Mouse (Mus musculus) stomach, postnatal 0 days (tissue): ENCODE measurements around the gene Plcl2. TPM values are rescaled to one million over a fixed set of nuclear protein-coding genes. Genes with fewer than 3 reads are reported as not detected.
"Not testable (repeated sequence)": the region's sequence is repeated elsewhere in the genome, so short reads cannot be mapped to it uniquely, and the experiment has no call there.

ENCODE experiments used
- ATAC-seq: fragments of 200-750 bp; cut with Nextera tagmentation; 2 replicates; pipeline ENCODE4 v1.8.0; 2017; ENCODE audit not compliant: low FRiP score, low TSS enrichment
- DNase-seq: peaks from one replicate; pipeline ENCODE4 v3.0.0-alpha.2; 2016; ENCODE audit warnings: low spot score
- H3K27ac ChIP-seq: fragments of 300-500 bp; sonication (generic); replicated peaks from 2 replicates; pipeline ENCODE4 v1.5.1; 2014; ENCODE audit warnings: mild to moderate bottlenecking, control low read depth
- H3K27me3 ChIP-seq: fragments of 300-500 bp; sonication (generic); 2 replicates; pipeline ENCODE4 v1.6.1; 2014; ENCODE audit warnings: low read length; ENCODE audit not compliant: control insufficient read depth, insufficient read depth
- H3K36me3 ChIP-seq: fragments of 300-500 bp; sonication (generic); 2 replicates; pipeline ENCODE4 v1.6.1; 2014; ENCODE audit warnings: low read length, mixed read lengths; ENCODE audit not compliant: control insufficient read depth, insufficient read depth
- H3K4me1 ChIP-seq: fragments of 300-500 bp; sonication (generic); replicated peaks from 2 replicates; pipeline ENCODE4 v1.6.1; 2014; ENCODE audit warnings: antibody characterized with exemption; ENCODE audit not compliant: control insufficient read depth, insufficient read depth
- H3K4me2 ChIP-seq: fragments of 300-500 bp; sonication (generic); replicated peaks from 2 replicates; pipeline ENCODE4 v1.6.1; 2014; ENCODE audit warnings: low read depth, mild to moderate bottlenecking, control low read depth, moderate library complexity
- H3K4me3 ChIP-seq: fragments of 300-500 bp; sonication (generic); 2 replicates; pipeline ENCODE4 v1.5.1; 2014; ENCODE audit warnings: low read depth, low read length, control low read depth
- H3K9ac ChIP-seq: fragments of 300-500 bp; sonication (generic); 2 replicates; pipeline ENCODE4 v1.6.1; 2014; ENCODE audit warnings: mild to moderate bottlenecking, low read length, control low read depth, mixed read lengths
- H3K9me3 ChIP-seq: fragments of 300-500 bp; sonication (generic); 2 replicates; pipeline ENCODE4 v1.6.1; 2016; ENCODE audit warnings: low read length; ENCODE audit not compliant: control insufficient read depth
- CTCF ChIP-seq: IDR thresholded peaks from 2 replicates; pipeline ENCODE4 v1.5.1; 2016; ENCODE audit warnings: antibody characterized with exemption, low read depth, mild to moderate bottlenecking, moderate library complexity
- EP300 ChIP-seq: optimal IDR thresholded peaks from 2 replicates; pipeline ENCODE3; 2016; ENCODE audit warnings: antibody characterized with exemption
- WGBS: fragments of 180-500 bp; shearing (Covaris S2); extraction: QIAGEN DNeasy Blood & Tissue Kit; methylation state at CpG from one replicate; pipeline ENCODE4 v1.1.7; 2014; 5-methylcytosine and 5-hydroxymethylcytosine counted together
- polyA plus RNA-seq: library from polyadenylated mRNA; unstranded; fragments of >200 nt; fragmentation: Nextera tagmentation; extraction: Ambion mirVana; gene quantifications from 2 replicates; pipeline ENCODE4 v1.2.1, GENCODE M21; 2015

The Plcl2 gene
- polyA plus RNA-seq, 1 experiment from 2014 or later: 2.3 TPM

DNA sequence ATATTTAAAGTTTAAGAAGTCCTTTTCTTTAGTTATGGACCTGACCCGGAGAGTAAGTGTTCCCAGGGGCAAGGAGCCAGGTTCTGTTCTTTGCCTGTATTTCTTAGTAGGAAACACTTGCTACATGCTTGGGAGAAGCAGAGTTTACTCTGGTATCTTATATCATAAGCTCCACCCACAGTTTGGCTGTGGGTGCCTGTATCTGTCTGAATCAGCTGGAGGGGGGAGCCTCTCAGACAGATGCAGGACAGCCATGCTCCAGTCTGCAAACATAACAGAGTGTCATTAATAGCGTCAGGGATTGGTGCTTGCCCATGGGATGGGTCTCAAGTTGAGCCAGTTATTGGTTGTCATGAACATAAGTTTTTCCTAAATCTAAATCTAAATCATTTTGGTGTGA lies 42.9 kb downstream of the Plcl2 start:
- TF ChIP-seq CTCF (no peak), EP300 (no peak)

DNA sequence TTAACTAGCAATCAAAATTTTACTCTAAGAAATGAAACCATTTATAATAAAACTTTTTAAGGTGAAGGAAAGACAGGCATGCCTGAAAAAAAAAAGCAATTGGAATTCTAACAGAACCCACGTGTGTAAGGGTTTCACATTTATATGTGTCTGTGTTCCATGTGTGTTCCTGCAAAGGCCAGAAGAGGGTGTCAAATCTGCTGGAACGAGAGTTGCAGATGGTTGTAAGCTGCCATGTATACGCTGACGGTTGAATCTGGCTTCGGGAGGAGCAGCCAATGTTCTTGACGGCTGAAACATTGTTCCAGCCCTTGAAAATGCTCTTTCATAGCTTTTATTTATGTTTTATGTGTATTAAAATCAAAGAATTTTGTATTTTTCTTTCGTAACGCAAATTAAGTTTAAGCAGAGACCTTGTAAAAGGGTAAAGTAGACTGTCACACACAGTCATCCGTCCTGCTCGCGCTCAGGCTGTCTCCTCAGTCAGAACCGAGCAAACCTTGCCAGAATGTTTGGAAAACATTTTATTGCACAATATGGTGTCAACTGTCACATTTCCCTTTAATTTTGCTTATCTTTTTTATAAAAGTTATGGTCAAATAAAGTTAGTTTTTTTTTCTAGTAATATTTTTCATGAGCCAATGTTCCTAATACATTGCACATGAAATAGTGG lies 48.5 kb downstream of the Plcl2 start:
- Histone ChIP-seq H3K27ac (no peak overlapping the region), H3K4me1 (no peaks in the 10 kb centered on the region), H3K4me2 (no peak overlapping the region), H3K9me3 (no peaks in the 10 kb centered on the region), H3K36me3 (no peaks in the 10 kb centered on the region), H3K9ac (no peak overlapping the region), H3K27me3 (no peaks in the 10 kb centered on the region), H3K4me3 (no peak overlapping the region)
- ATAC-seq: no peak
- WGBS: 72% methylated on average over 12 of the region's 12 CpGs
- DNase-seq: no peak
- TF ChIP-seq EP300 (no peak), CTCF (peak; percentile 58)

More for the DNA sequence above, 42.9 kb downstream of the Plcl2 start:
- no peaks in the 10 kb centered on the region for H3K27me3 ChIP-seq
- no peak overlapping the region for H3K9ac ChIP-seq
- no peak overlapping the region for H3K4me3 ChIP-seq
- H3K27ac ChIP-seq: no peak overlapping the region
- H3K4me2 ChIP-seq: no peak overlapping the region
- no peaks in the 10 kb centered on the region for H3K36me3 ChIP-seq
- H3K9me3 ChIP-seq: no peaks in the 10 kb centered on the region
- no peak for ATAC-seq
- H3K4me1 ChIP-seq: no peaks in the 10 kb centered on the region
- 76% methylated on average over 2 of the region's 2 CpGs for WGBS
- no peak for DNase-seq

DNA sequence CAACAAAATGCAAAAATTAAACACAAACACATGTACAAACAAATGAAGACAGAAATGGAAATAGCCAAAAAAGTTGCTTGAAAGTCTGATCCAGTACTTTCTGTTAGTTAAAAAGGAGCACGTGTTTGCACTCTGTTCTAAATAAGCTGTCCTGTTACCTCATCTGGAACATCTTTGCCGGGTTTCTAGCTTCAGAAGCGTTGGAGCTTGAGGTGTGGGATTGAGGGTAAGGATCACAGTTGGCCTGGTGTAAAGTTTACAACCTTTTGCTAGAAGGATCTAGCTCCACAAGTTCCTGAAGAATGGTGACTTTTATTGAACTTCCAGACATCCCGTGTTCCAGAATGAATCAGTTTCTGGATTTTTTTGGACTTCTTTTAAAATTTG lies 49.0 kb downstream of the Plcl2 start:
- WGBS: 72% methylated on average over 4 of the region's 4 CpGs
- no peak overlapping the region for H3K4me2 ChIP-seq
- H3K4me1 ChIP-seq: no peaks in the 10 kb centered on the region
- DNase-seq (no peak), ATAC-seq (no peak)
- no peak overlapping the region for H3K9ac ChIP-seq
- H3K9me3 ChIP-seq: no peaks in the 10 kb centered on the region
- no peaks in the 10 kb centered on the region for H3K36me3 ChIP-seq
- no peaks in the 10 kb centered on the region for H3K27me3 ChIP-seq
- H3K4me3 ChIP-seq: no peak overlapping the region
- TF ChIP-seq CTCF (no peak), EP300 (no peak)
- no peak overlapping the region for H3K27ac ChIP-seq

DNA sequence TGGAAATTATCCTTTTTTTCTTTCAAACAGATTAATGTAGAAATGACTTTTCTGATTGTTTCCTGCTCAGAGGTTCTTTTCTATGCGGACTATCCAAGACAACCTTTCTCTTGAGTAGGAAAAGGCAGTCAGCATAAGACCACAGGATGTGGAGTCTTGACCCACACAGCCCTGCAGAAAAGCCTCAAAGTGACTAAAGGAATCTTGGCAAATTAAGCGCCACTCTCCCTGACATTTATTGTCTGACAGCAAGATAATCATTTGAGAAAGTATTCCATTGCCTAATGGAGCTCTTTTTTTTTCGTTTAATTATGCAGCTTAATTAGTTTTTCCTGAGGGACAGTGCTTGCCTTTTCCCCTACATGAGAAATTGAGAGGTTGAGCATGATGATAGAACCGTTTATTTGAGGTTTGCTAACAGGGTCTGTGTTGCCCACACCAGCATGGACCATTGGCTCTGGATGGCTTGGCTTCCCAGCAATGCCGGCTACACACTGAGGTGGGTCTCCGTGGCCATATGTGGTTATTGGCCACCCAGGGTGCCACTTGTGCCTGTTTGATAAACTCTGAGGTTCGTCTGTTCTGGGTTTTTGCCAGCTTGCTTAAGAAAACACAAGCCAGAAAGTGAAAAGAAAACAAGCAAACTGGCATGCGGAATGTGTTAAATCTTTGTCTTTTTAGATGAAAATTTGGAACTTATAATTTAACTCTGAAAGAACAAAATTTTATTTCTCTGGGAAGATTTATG lies 56.3 kb downstream of the Plcl2 start:
- no peak overlapping the region for H3K27ac ChIP-seq
- no peak for DNase-seq
- H3K4me3 ChIP-seq: no peak overlapping the region
- no peak for ATAC-seq
- H3K9me3 ChIP-seq: no peaks in the 10 kb centered on the region
- no peak overlapping the region for H3K9ac ChIP-seq
- H3K36me3 ChIP-seq: no peaks in the 10 kb centered on the region
- no peak overlapping the region for H3K4me2 ChIP-seq
- no peaks in the 10 kb centered on the region for H3K4me1 ChIP-seq
- H3K27me3 ChIP-seq: no peaks in the 10 kb centered on the region
- no peak for TF ChIP-seq CTCF
- no peak for TF ChIP-seq EP300
- 50% methylated on average over 8 of the region's 8 CpGs for WGBS

DNA sequence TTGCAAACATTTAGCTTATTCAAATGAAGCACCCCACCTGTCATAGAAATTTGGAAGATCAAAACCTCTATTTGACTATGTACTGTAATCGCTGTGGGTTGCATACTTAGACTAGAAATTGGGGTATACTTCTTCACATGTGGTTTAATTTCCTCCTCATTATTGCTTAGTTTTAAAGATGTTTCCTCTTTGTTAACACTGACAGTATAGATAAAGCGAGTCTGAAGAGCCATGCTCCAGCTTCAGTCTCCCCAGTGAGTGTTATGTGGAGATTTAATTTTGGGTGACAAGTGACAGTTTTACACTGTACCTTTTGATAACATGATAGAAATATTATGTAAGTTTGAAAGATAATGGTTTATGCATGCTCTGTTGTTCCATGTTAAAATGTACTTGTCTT lies 59.6 kb downstream of the Plcl2 start:
- H3K27me3 ChIP-seq: no peaks in the 10 kb centered on the region
- H3K9ac ChIP-seq: no peak overlapping the region
- no peak overlapping the region for H3K27ac ChIP-seq
- TF ChIP-seq CTCF (no peak), EP300 (no peak)
- no peak overlapping the region for H3K4me3 ChIP-seq
- H3K9me3 ChIP-seq: no peaks in the 10 kb centered on the region
- no peaks in the 10 kb centered on the region for H3K36me3 ChIP-seq
- WGBS: 89% methylated on average over 2 of the region's 2 CpGs
- no peak overlapping the region for H3K4me2 ChIP-seq
- DNase-seq: no peak
- ATAC-seq: no peak
- no peaks in the 10 kb centered on the region for H3K4me1 ChIP-seq

DNA sequence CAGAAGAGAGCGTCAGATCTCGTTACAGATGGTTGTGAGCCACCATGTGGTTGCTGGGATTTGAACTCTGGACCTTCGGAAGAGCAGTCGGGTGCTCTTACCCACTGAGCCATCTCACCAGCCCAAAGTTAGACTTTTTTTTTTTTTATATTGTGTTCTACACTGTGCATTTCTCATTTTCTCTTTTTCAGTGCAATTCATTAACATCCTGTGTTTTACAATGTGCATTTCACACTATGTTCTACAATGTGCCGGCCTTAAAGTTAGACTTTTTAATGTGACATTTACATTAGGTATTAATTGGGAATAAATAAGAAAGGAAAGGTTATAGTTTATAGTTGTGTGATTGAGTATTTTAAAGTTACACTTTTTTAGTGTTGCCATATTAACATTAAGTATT lies 61.0 kb downstream of the Plcl2 start:
- not testable (repeated sequence) for ATAC-seq, H3K4me2 ChIP-seq, H3K27me3 ChIP-seq, H3K36me3 ChIP-seq, H3K4me3 ChIP-seq, H3K9me3 ChIP-seq, H3K9ac ChIP-seq, H3K4me1 ChIP-seq, DNase-seq, H3K27ac ChIP-seq
- WGBS: 99% methylated on average over 4 of the region's 5 CpGs
